Mouse (Mus musculus) kidney, adult 2 months (tissue): ENCODE data around the gene Dcaf8.

Experiments
- CTCF ChIP-seq: fragments of 200-500 bp; conservative IDR thresholded peaks from 2 replicates; pipeline ENCODE4 v1.5.1; 2011; ENCODE audit warnings: low read depth, mild to moderate bottlenecking, control low read depth, low read length, moderate library complexity, mixed read lengths; ENCODE audit not compliant: insufficient read depth, insufficient read length
- POLR2A ChIP-seq: fragments of 200-500 bp; IDR thresholded peaks from one replicate; pipeline ENCODE4 v1.6.1; 2011; ENCODE audit warnings: low read depth, low read length, control low read depth

DNA sequence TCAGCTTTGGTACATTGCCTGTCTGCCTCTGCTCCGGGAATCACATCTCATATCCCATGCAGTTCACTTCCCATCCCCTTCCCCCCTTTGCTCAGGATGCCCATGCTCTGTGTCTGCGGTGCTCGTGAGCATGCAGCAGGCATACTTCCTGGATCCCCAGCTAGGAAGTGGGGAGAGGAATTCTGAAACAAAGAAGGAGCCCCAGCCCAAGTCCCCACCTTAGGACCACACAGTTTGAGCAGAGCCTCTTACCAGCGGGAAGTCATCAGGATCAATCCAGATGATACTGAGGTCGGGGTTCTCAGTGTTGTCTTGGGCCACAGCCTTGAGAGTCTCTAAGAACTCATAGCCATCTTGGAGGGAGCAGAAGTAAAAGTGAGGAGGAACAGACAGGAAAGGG, 64.9 kb downstream of the Dcaf8 start:
- no peak for TF ChIP-seq POLR2A
- TF ChIP-seq CTCF, result no peak
